Mouse (Mus musculus): ENCODE measurements around the gene Fam178b. TPM values are rescaled to one million over a fixed set of nuclear protein-coding genes. Genes with fewer than 3 reads are reported as not detected.

The Fam178b gene
- polyA plus RNA-seq, 1 experiment = 9.8 TPM

DNA sequence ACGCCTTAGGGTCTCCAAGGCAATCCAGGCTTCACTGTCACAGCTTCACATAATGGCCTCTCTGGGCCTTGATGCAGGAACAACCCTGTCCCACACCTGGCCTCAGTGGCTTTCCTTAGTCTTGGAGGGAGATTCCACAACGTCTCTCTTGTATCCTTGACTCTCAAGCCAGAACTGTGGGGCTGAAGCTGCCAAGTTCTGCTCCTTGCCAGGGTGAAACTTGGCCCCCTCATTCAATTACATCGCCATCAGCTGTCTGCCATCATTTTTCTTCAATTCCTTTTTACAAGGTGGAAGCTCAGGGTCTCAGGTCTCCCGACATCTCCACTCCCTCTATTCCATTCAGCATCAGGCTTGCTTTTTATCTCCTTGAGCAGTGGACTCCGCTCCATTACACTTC lies 27.9 kb downstream of the Fam178b start:
- TF ChIP-seq CTCF (IDR thresholded peaks at IDR 0.05; ENCODE audit: low read depth, low read length) = no peak
- TF ChIP-seq POLR2A (IDR thresholded peaks at IDR 0.05; ENCODE audit: insufficient read depth, low read length) = no peak
- no peak for TF ChIP-seq EP300 (IDR thresholded peaks at IDR 0.05; ENCODE audit: insufficient read depth, low read depth, low read length)
- H3K4me1 ChIP-seq (ENCODE audit: control insufficient read depth, insufficient read depth, low read length) = no peaks in the 10 kb centered on the region

DNA sequence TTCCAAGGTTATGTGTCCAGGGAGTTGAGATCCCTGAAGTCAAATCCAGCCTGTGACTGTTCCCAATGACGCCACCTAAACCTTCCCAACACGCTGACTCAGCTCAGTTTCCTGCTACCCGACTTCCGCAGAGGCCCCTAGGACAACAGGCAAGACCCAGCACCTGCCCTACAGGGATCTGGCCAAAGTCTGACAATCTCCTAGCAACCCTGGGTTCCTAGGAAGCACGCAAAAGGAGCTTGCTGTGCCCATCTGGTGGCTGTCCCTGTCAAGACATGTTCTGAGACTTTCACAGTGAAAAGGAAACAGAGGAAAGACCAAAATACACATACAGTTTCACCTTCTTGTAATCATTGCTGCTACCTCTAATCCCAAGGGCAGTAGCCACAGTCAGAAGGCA lies 35.4 kb downstream of the Fam178b start:
- Histone ChIP-seq H3K36me3 (ENCODE audit: control insufficient read depth, insufficient read depth, low read length, poor library complexity, severe bottlenecking) (no peaks in the 10 kb centered on the region), H3K9ac (ENCODE audit: low read depth, poor library complexity, severe bottlenecking) (no peak overlapping the region), H3K27me3 (ENCODE audit: control insufficient read depth, insufficient read depth, low read length, poor library complexity, severe bottlenecking) (no peaks in the 10 kb centered on the region), H3K9me3 (replicated peaks; ENCODE audit: control insufficient read depth, insufficient read depth, low read length, poor library complexity, severe bottlenecking) (no peaks in the 10 kb centered on the region), H3K4me1 (ENCODE audit: control insufficient read depth, insufficient read depth, low read length) (no peaks in the 10 kb centered on the region), H3K4me3 (ENCODE audit: low read depth, low read length) (no peak overlapping the region), H3K27ac (ENCODE audit: insufficient read depth, low read length) (no peak overlapping the region)
- no peak for TF ChIP-seq CTCF (IDR thresholded peaks at IDR 0.05; ENCODE audit: low read depth, low read length)
- TF ChIP-seq POLR2A (IDR thresholded peaks at IDR 0.05; ENCODE audit: insufficient read depth, low read length) = no peak
- no peak for TF ChIP-seq EP300 (IDR thresholded peaks at IDR 0.05; ENCODE audit: insufficient read depth, low read depth, low read length)

More for the DNA sequence above, 27.9 kb downstream of the Fam178b start:
- Histone ChIP-seq H3K27ac (ENCODE audit: insufficient read depth, low read length) (no peak overlapping the region), H3K9me3 (replicated peaks; ENCODE audit: control insufficient read depth, insufficient read depth, low read length, poor library complexity, severe bottlenecking) (no peaks in the 10 kb centered on the region), H3K27me3 (ENCODE audit: control insufficient read depth, insufficient read depth, low read length, poor library complexity, severe bottlenecking) (no peaks in the 10 kb centered on the region), H3K4me3 (ENCODE audit: low read depth, low read length) (no peak overlapping the region), H3K36me3 (ENCODE audit: control insufficient read depth, insufficient read depth, low read length, poor library complexity, severe bottlenecking) (peaks cover 2% of the 10 kb centered on the region), H3K9ac (ENCODE audit: low read depth, poor library complexity, severe bottlenecking) (no peak overlapping the region)

GRCm38 (mm10) chr1:36646285-36646684 lies 36.7 kb downstream of the Fam178b start:
- Histone ChIP-seq H3K4me3 (ENCODE audit: low read depth, low read length) (no peak overlapping the region), H3K9ac (ENCODE audit: low read depth, poor library complexity, severe bottlenecking) (no peak overlapping the region), H3K4me1 (ENCODE audit: control insufficient read depth, insufficient read depth, low read length) (no peaks in the 10 kb centered on the region), H3K27me3 (ENCODE audit: control insufficient read depth, insufficient read depth, low read length, poor library complexity, severe bottlenecking) (no peaks in the 10 kb centered on the region), H3K9me3 (replicated peaks; ENCODE audit: control insufficient read depth, insufficient read depth, low read length, poor library complexity, severe bottlenecking) (no peaks in the 10 kb centered on the region), H3K27ac (ENCODE audit: insufficient read depth, low read length) (no peak overlapping the region), H3K36me3 (ENCODE audit: control insufficient read depth, insufficient read depth, low read length, poor library complexity, severe bottlenecking) (no peaks in the 10 kb centered on the region)
- TF ChIP-seq EP300 (IDR thresholded peaks at IDR 0.05; ENCODE audit: insufficient read depth, low read depth, low read length) (no peak), POLR2A (IDR thresholded peaks at IDR 0.05; ENCODE audit: insufficient read depth, low read length) (no peak), CTCF (IDR thresholded peaks at IDR 0.05; ENCODE audit: low read depth, low read length) (no peak)

GRCm38 (mm10) chr1:36644615-36645007 lies 38.4 kb downstream of the Fam178b start:
- no peaks in the 10 kb centered on the region for H3K9me3 ChIP-seq (replicated peaks; ENCODE audit: control insufficient read depth, insufficient read depth, low read length, poor library complexity, severe bottlenecking)
- TF ChIP-seq EP300 (IDR thresholded peaks at IDR 0.05; ENCODE audit: insufficient read depth, low read depth, low read length) = no peak
- TF ChIP-seq CTCF (IDR thresholded peaks at IDR 0.05; ENCODE audit: low read depth, low read length) = no peak
- no peak for TF ChIP-seq POLR2A (IDR thresholded peaks at IDR 0.05; ENCODE audit: insufficient read depth, low read length)
- no peak overlapping the region for H3K9ac ChIP-seq (ENCODE audit: low read depth, poor library complexity, severe bottlenecking)

GRCm38 (mm10) chr1:36643957-36644614 lies 38.9 kb downstream of the Fam178b start:
- Histone ChIP-seq H3K9ac (ENCODE audit: low read depth, poor library complexity, severe bottlenecking) (no peak overlapping the region), H3K9me3 (replicated peaks; ENCODE audit: control insufficient read depth, insufficient read depth, low read length, poor library complexity, severe bottlenecking) (no peaks in the 10 kb centered on the region), H3K36me3 (ENCODE audit: control insufficient read depth, insufficient read depth, low read length, poor library complexity, severe bottlenecking) (no peaks in the 10 kb centered on the region), H3K27me3 (ENCODE audit: control insufficient read depth, insufficient read depth, low read length, poor library complexity, severe bottlenecking) (no peaks in the 10 kb centered on the region), H3K4me1 (ENCODE audit: control insufficient read depth, insufficient read depth, low read length) (no peaks in the 10 kb centered on the region), H3K4me3 (ENCODE audit: low read depth, low read length) (no peak overlapping the region), H3K27ac (ENCODE audit: insufficient read depth, low read length) (no peak overlapping the region)
- TF ChIP-seq CTCF (IDR thresholded peaks at IDR 0.05; ENCODE audit: low read depth, low read length) = no peak
- no peak for TF ChIP-seq POLR2A (IDR thresholded peaks at IDR 0.05; ENCODE audit: insufficient read depth, low read length)
- no peak for TF ChIP-seq EP300 (IDR thresholded peaks at IDR 0.05; ENCODE audit: insufficient read depth, low read depth, low read length)

More at GRCm38 (mm10) chr1:36644615-36645007, 38.4 kb downstream of the Fam178b start:
- no peak overlapping the region for H3K27ac ChIP-seq (ENCODE audit: insufficient read depth, low read length)
- H3K4me1 ChIP-seq (ENCODE audit: control insufficient read depth, insufficient read depth, low read length) = no peaks in the 10 kb centered on the region
- no peak overlapping the region for H3K4me3 ChIP-seq (ENCODE audit: low read depth, low read length)
- H3K27me3 ChIP-seq (ENCODE audit: control insufficient read depth, insufficient read depth, low read length, poor library complexity, severe bottlenecking) = no peaks in the 10 kb centered on the region
- H3K36me3 ChIP-seq (ENCODE audit: control insufficient read depth, insufficient read depth, low read length, poor library complexity, severe bottlenecking) = no peaks in the 10 kb centered on the region

DNA sequence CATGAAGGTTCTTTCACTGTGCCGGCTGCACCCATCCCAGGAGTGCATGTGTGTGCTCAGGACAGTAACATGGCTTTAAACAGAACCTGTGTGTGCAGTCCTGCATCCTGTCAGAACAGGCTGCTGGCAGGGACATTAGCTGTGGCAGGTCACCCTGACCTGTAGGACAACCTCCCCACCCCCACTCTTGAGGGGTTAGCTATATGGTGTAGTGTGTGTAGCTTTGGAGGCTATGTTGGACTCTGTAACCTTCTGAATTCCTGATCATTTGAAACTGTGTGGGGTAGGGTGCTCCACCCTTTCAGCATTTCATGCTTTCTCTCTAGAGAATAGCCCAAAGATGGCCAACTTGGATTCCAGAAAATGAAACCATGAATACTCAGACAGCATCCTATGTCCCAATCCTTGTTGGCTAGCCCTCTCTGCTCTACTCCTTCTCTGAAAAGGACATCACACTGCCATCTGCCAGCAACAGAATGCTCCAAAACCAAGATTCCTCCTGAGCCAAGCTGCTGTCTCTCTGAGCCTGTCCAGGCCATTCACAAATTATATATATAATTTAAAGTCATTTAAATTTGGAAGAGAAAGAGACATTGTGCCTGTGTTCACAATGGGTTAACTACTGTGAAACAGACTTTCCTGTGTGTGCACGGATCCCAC lies 47.0 kb downstream of the Fam178b start:
- Histone ChIP-seq H3K9me3 (replicated peaks; ENCODE audit: control insufficient read depth, insufficient read depth, low read length, poor library complexity, severe bottlenecking) (no peaks in the 10 kb centered on the region), H3K9ac (ENCODE audit: low read depth, poor library complexity, severe bottlenecking) (no peak overlapping the region), H3K4me1 (ENCODE audit: control insufficient read depth, insufficient read depth, low read length) (no peaks in the 10 kb centered on the region), H3K27me3 (ENCODE audit: control insufficient read depth, insufficient read depth, low read length, poor library complexity, severe bottlenecking) (no peaks in the 10 kb centered on the region), H3K4me3 (ENCODE audit: low read depth, low read length) (no peak overlapping the region), H3K27ac (ENCODE audit: insufficient read depth, low read length) (no peak overlapping the region), H3K36me3 (ENCODE audit: control insufficient read depth, insufficient read depth, low read length, poor library complexity, severe bottlenecking) (no peaks in the 10 kb centered on the region)
- TF ChIP-seq CTCF (IDR thresholded peaks at IDR 0.05; ENCODE audit: low read depth, low read length) (no peak), EP300 (IDR thresholded peaks at IDR 0.05; ENCODE audit: insufficient read depth, low read depth, low read length) (no peak), POLR2A (IDR thresholded peaks at IDR 0.05; ENCODE audit: insufficient read depth, low read length) (no peak)
